ENCODE assay signal across 21 mouse cellular contexts in the genomic region with DNA sequence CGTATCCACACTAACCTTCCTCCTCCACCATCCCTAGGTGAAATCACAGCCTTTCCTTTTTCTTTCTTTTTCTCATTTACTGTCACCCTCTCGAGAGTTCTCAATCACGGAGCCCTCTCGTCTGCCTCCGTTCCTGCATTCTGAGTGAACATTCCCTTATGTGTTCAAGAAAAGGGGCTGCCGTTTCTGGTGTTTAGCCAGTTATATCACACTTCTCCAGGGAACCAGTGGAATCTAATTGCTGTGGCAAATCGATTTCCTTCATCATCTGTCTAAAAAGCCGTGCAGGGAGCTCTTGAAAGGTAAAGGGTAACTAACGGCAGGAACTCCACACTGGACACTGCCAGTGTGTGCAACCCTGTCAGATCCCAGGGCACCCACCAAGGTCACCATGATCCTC. TPM values are rescaled to one million over a fixed set of nuclear protein-coding genes. Genes with fewer than 3 reads are reported as not detected.
A peak's percentile ranks its signal among the peaks of the same experiment; 100 is the strongest.
DNase-seq lines count a peak whose midpoint lies in the region; ATAC-seq lines count a peak whose summit lies in the region.
"Had no signal": no experiment of that assay in that cellular context is flagged by ENCODE, and none has a peak within 500 bp of the region (broad histone marks: within the 10 kb centered on the region; RNA-seq: fewer than 3 reads in every experiment).

No protein-coding gene starts in this region.

- H3K36me3 ChIP-seq in forebrain, embryonic 11.5 days (ENCODE audit: control insufficient read depth, insufficient read depth, low read length), result no peaks in the 10 kb centered on the region
- H3K36me3 ChIP-seq in forebrain, embryonic 14.5 days (ENCODE audit: control insufficient read depth, insufficient read depth, low read length), result no peaks in the 10 kb centered on the region
- H3K36me3 ChIP-seq in neural tube, embryonic 12.5 days, result no peaks in the 10 kb centered on the region
- H3K36me3 ChIP-seq in hindbrain, embryonic 16.5 days (ENCODE audit: control insufficient read depth, insufficient read depth, low read length), result no peaks in the 10 kb centered on the region
- no peaks in the 10 kb centered on the region for H3K36me3 ChIP-seq in neural tube, embryonic 14.5 days (ENCODE audit: control insufficient read depth, insufficient read depth, low read length)
- H3K36me3 ChIP-seq: forebrain, embryonic 12.5 days; limb, embryonic 15.5 days had no signal

- no peak overlapping the region for H3K9ac ChIP-seq in forebrain, embryonic 11.5 days (ENCODE audit: low read length)
- H3K9ac ChIP-seq in forebrain, embryonic 14.5 days (ENCODE audit: low read length), result no peak overlapping the region
- H3K9ac ChIP-seq in neural tube, embryonic 12.5 days, result no peak overlapping the region
- no peak overlapping the region for H3K9ac ChIP-seq in hindbrain, embryonic 16.5 days (ENCODE audit: low read depth, low read length)
- no peak overlapping the region; the same call in 1 of the 2 replicates for H3K9ac ChIP-seq in neural tube, embryonic 14.5 days (replicated peaks; ENCODE audit: low read depth, low read length)
- H3K9ac ChIP-seq: forebrain, embryonic 12.5 days; limb, embryonic 15.5 days; liver, postnatal 0 days had no signal

- DNase-seq in forebrain, embryonic 11.5 days (ENCODE audit: low spot score), result peak; percentile 24
- no peak for DNase-seq in forebrain, embryonic 14.5 days (ENCODE audit: low spot score)
- DNase-seq in neural tube, embryonic 10.5 days (ENCODE audit: extremely low spot score, low spot score), result no peak
- DNase-seq in kidney, postnatal 25 days, result no peak
- DNase-seq: adrenal gland, postnatal 36 days; cerebellum, adult 2 months; cerebellum, postnatal 36 days; gastrocnemius, postnatal 14 days; kidney, adult 2 months; kidney, postnatal 14 days; liver, postnatal 0 days; lung, postnatal 10 days; retina, postnatal 1 day; thymus, postnatal 36 days had no signal

- no peaks in the 10 kb centered on the region for H3K9me3 ChIP-seq in forebrain, embryonic 11.5 days (ENCODE audit: control insufficient read depth, low read length)
- no peaks in the 10 kb centered on the region for H3K9me3 ChIP-seq in forebrain, embryonic 14.5 days (replicated peaks; ENCODE audit: control insufficient read depth, low read length)
- H3K9me3 ChIP-seq in neural tube, embryonic 12.5 days, result no peaks in the 10 kb centered on the region
- no peaks in the 10 kb centered on the region for H3K9me3 ChIP-seq in hindbrain, embryonic 16.5 days (ENCODE audit: control insufficient read depth, low read length)
- no peaks in the 10 kb centered on the region for H3K9me3 ChIP-seq in neural tube, embryonic 14.5 days (ENCODE audit: control insufficient read depth, low read length)
- H3K9me3 ChIP-seq: forebrain, embryonic 12.5 days; limb, embryonic 15.5 days had no signal

- H3K27ac ChIP-seq in forebrain, embryonic 11.5 days (ENCODE audit: low read depth, low read length), result no peak overlapping the region
- H3K27ac ChIP-seq in forebrain, embryonic 14.5 days (ENCODE audit: low read depth, low read length), result no peak overlapping the region
- no peak overlapping the region for H3K27ac ChIP-seq in neural tube, embryonic 12.5 days
- no peak overlapping the region; the same call in 1 of the 2 replicates for H3K27ac ChIP-seq in hindbrain, embryonic 16.5 days (ENCODE audit: low read depth, low read length)
- H3K27ac ChIP-seq in neural tube, embryonic 14.5 days (ENCODE audit: low read depth, low read length), result peak overlapping the region; percentile 18; the same call in 1 of the 2 replicates
- H3K27ac ChIP-seq: forebrain, embryonic 12.5 days; limb, embryonic 15.5 days; stomach, postnatal 0 days had no signal

- no peaks in the 10 kb centered on the region for H3K4me1 ChIP-seq in forebrain, embryonic 11.5 days (replicated peaks; ENCODE audit: control insufficient read depth, insufficient read depth, low read length)
- H3K4me1 ChIP-seq in forebrain, embryonic 14.5 days (ENCODE audit: control insufficient read depth, insufficient read depth, low read length), result no peaks in the 10 kb centered on the region
- H3K4me1 ChIP-seq in neural tube, embryonic 12.5 days, result peaks cover 8% of the 10 kb centered on the region; the same call in 1 of the 2 replicates
- peaks cover 3% of the 10 kb centered on the region; the same call in 1 of the 2 replicates for H3K4me1 ChIP-seq in hindbrain, embryonic 16.5 days (ENCODE audit: control insufficient read depth, insufficient read depth, low read depth, low read length)
- no peaks in the 10 kb centered on the region for H3K4me1 ChIP-seq in neural tube, embryonic 14.5 days (ENCODE audit: control insufficient read depth, insufficient read depth, low read length)
- H3K4me1 ChIP-seq: limb, embryonic 15.5 days had no signal

- no peak overlapping the region for H3K4me3 ChIP-seq in forebrain, embryonic 11.5 days (ENCODE audit: low read depth, low read length)
- no peak overlapping the region for H3K4me3 ChIP-seq in forebrain, embryonic 14.5 days (ENCODE audit: low read depth, low read length)
- no peak overlapping the region for H3K4me3 ChIP-seq in neural tube, embryonic 12.5 days
- no peak overlapping the region for H3K4me3 ChIP-seq in hindbrain, embryonic 16.5 days (ENCODE audit: low read length)
- H3K4me3 ChIP-seq in neural tube, embryonic 14.5 days (ENCODE audit: low read depth, low read length), result no peak overlapping the region
- H3K4me3 ChIP-seq: forebrain, embryonic 12.5 days; limb, embryonic 15.5 days had no signal

- ATAC-seq in forebrain, embryonic 11.5 days (replicated peaks; ENCODE audit: low FRiP score), result no peak
- ATAC-seq in forebrain, embryonic 14.5 days, result no peak
- ATAC-seq in neural tube, embryonic 12.5 days (ENCODE audit: low FRiP score, low read depth), result no peak
- ATAC-seq in hindbrain, embryonic 16.5 days, result no peak
- no peak for ATAC-seq in neural tube, embryonic 14.5 days (ENCODE audit: low read depth)
- no peak for ATAC-seq in erythroblast, adult 5-6 weeks (replicated peaks; ENCODE audit: low FRiP score, poor library complexity, severe bottlenecking)
- ATAC-seq: liver, postnatal 0 days had no signal

- WGBS in forebrain, embryonic 11.5 days, result 75% methylated on average over 9 of the region's 9 CpGs
- 71% methylated on average over 9 of the region's 9 CpGs for WGBS in forebrain, embryonic 14.5 days
- WGBS in neural tube, embryonic 12.5 days, result 32% methylated on average over 9 of the region's 9 CpGs
- 30% methylated on average over 9 of the region's 9 CpGs for WGBS in hindbrain, embryonic 16.5 days
- WGBS in neural tube, embryonic 14.5 days, result 36% methylated on average over 9 of the region's 9 CpGs

- no peaks in the 10 kb centered on the region for H3K27me3 ChIP-seq in forebrain, embryonic 11.5 days (ENCODE audit: control insufficient read depth, insufficient read depth, low read length)
- no peaks in the 10 kb centered on the region for H3K27me3 ChIP-seq in forebrain, embryonic 14.5 days (replicated peaks; ENCODE audit: control insufficient read depth, insufficient read depth, low read length)
- H3K27me3 ChIP-seq in neural tube, embryonic 12.5 days (replicated peaks), result no peaks in the 10 kb centered on the region
- no peaks in the 10 kb centered on the region for H3K27me3 ChIP-seq in hindbrain, embryonic 16.5 days (replicated peaks; ENCODE audit: control insufficient read depth, insufficient read depth, low read length)
- H3K27me3 ChIP-seq in neural tube, embryonic 14.5 days (ENCODE audit: control insufficient read depth, insufficient read depth, low read length), result no peaks in the 10 kb centered on the region
- H3K27me3 ChIP-seq: forebrain, embryonic 12.5 days; limb, embryonic 15.5 days had no signal

- no peak overlapping the region for H3K4me2 ChIP-seq in forebrain, embryonic 11.5 days (ENCODE audit: low read depth, low read length, severe bottlenecking)
- no peak overlapping the region for H3K4me2 ChIP-seq in forebrain, embryonic 14.5 days (ENCODE audit: low read length)
- peak overlapping the region; percentile 29 for H3K4me2 ChIP-seq in neural tube, embryonic 12.5 days (replicated peaks)
- peak overlapping the region; percentile 34 for H3K4me2 ChIP-seq in hindbrain, embryonic 16.5 days (ENCODE audit: low read length)
- H3K4me2 ChIP-seq in neural tube, embryonic 14.5 days (ENCODE audit: low read depth, low read length), result peak overlapping the region; percentile 38
- H3K4me2 ChIP-seq: forebrain, embryonic 12.5 days; limb, embryonic 15.5 days had no signal

RNA-seq across cellular contexts. Expression of gene BC017158, which starts 33.0 kb away (rescaled TPM):
- 23.8 and 24.9 TPM in 2 replicates for polyA plus RNA-seq in forebrain, embryonic 11.5 days (2014; fragmentation: Nextera tagmentation; extraction: Ambion mirVana)
- polyA plus RNA-seq in forebrain, embryonic 14.5 days (2014; fragmentation: Nextera tagmentation; extraction: Ambion mirVana), result 9.9 and 11.3 TPM in 2 replicates
- polyA plus RNA-seq in neural tube, embryonic 12.5 days (2016; fragmentation: Nextera tagmentation; extraction: Ambion mirVana), result 20.1 and 23.3 TPM in 2 replicates
- 22.7 and 26.9 TPM in 2 replicates for polyA plus RNA-seq in hindbrain, embryonic 16.5 days (2015; fragmentation: Nextera tagmentation; extraction: Ambion mirVana)
- 25.9 and 27.9 TPM in 2 replicates for polyA plus RNA-seq in neural tube, embryonic 14.5 days (2014; fragmentation: Nextera tagmentation; extraction: Ambion mirVana)
- total RNA-seq in erythroblast, adult 5-6 weeks (2015; ENCODE audit: low replicate concordance), result 29.2 and 52.5 TPM in 2 replicates
- total RNA-seq in erythroblast, adult 5-6 weeks (2017; ENCODE audit: low replicate concordance), result 41.7 and 56.7 TPM in 2 replicates

Comparison
In these comparisons a context has a peak if more than half of its experiments do, and no peak if none do; other contexts are left out.
1. H3K4me2 ChIP-seq: peak in neural tube, embryonic 12.5 days (single experiment), hindbrain, embryonic 16.5 days (single experiment) and neural tube, embryonic 14.5 days (single experiment); none in forebrain, embryonic 11.5 days (single experiment) and forebrain, embryonic 14.5 days (single experiment).